Mouse (Mus musculus) v-Abl transformed pro-B cells (cell line): Measurements from ENCODE around the gene Ufsp2.

Source experiments
- in situ Hi-C, 2 experiments: fragments of 400-800 bp; cut with MboI; formaldehyde crosslinking; loops; one replicate each; pipeline ENCODE4 v1.15.1; 2025; ENCODE audit not compliant: unreplicated experiment in 2 of 2

The Ufsp2 gene

GRCm38 (mm10) chr8:46007050-46007672 is 31.8 kb downstream of the Ufsp2 start:
- in situ Hi-C loops: loop anchor here in 1 of 2 experiments (10.0 kb wide), 1 partner anchor 138 kb away; no protein-coding TSS in a partner anchor

- in situ Hi-C loops: no loop called here
Measured at GRCm38 (mm10) chr8:46010306-46010705, 35.0 kb downstream of the Ufsp2 start.

- in situ Hi-C loops: no loop called here
Measured at GRCm38 (mm10) chr8:46010746-46011680, 35.7 kb downstream of the Ufsp2 start.

DNA sequence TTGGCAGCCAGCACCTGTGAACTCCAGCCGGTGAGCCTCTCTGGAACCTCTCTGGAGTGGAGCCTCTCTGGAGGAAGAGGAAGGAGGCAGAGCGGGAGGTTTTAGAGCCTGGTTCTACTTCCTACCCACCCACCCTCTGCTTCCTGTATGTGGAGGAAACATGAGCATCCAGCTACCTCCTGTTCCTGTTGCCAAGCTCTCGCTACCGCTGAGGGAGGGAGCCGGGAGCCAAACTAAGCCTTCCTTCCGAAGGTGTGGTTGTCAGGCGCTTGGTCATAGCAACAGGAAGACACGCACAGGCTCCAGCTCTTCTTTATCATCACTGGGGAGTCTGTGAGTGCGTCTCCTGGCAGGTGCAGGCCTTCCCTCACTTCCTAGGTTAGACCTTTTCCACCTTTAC is 46.9 kb downstream of the Ufsp2 start:
- in situ Hi-C loops: no loop called here

- in situ Hi-C loops: no loop called here
Measured at GRCm38 (mm10) chr8:46022758-46023157, 47.4 kb downstream of the Ufsp2 start.

DNA sequence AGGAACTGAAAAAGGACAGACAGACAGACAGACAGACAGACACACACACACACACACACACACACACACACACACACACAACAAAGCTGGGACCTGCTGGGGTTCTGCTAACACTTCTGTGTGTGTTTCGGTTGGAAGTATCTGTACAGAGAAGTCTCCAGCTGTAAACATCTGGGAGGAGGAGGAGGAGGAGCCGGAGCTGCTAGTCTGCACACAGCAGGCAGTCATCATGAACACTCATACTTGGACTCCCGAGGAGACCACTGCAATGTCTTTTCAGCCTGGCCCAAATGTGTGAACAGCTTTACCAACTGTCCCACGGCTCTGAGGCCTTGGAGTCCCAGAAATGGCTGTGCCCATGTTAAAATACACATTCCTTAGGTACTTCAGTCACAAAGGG is 49.1 kb downstream of the Ufsp2 start:
- in situ Hi-C loops: no loop called here

DNA sequence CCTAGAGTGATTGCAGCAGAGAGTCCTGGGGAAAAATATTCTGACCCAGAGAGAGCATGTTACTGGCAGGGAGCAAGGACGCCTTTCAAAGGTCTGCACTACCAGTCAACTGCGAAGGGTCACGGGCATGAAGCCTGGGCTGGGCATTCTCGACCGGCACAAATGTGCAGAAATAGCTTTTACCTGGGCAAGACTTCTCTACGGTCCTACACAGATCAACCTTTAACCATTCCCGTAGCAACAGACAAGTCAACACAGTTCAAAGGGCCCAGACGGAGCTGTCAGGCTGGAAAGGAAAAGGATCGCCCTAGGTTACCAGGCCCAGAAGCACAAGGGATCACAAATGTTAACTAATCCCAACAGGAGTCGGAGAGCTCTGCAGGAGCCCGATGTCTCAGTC is 60.9 kb downstream of the Ufsp2 start:
- in situ Hi-C loops: no loop called here

- in situ Hi-C loops: no loop called here
Measured at GRCm38 (mm10) chr8:46039666-46040065, 64.3 kb downstream of the Ufsp2 start.

DNA sequence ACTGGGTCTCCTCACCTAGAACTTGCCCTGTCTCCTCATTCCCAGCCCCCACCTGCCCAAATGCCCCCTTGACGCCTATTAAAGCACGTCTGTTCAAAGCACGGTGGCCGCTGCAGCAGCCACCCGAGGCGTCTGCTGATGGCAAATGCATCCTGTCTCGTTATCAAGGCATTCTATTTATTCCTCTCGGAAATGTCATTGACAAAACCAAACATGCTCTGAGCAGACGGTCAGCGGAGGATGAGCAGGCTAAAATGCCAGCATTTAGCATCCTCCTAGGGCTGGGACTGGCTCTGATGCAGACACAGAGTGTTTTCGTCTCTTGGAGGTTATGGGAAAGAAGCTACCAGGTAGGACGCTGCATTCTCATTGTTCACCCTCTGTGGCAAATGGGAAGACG is 64.9 kb downstream of the Ufsp2 start:
- in situ Hi-C loops: no loop called here
